Mouse (Mus musculus): ENCODE data around the gene Olfr411.
A peak's percentile ranks its signal among the peaks of the same experiment; 100 is the strongest.

Gene Olfr411

GRCm38 (mm10) chr11:74352550-74352949, at the start of gene Olfr411:
Olfr411 (minus strand) TSS chr11:74352650.
- no peak for DNase-seq

- no peak for DNase-seq
Measured at GRCm38 (mm10) chr11:74402126-74402525, 49.7 kb upstream of the Olfr411 start.

GRCm38 (mm10) chr11:74395583-74395982, 43.1 kb upstream of the Olfr411 start:
- DNase-seq, result no peak

- DNase-seq, result no peak
Measured at GRCm38 (mm10) chr11:74393489-74393888, 41.0 kb upstream of the Olfr411 start.

GRCm38 (mm10) chr11:74392903-74393302, 40.5 kb upstream of the Olfr411 start:
- DNase-seq, result no peak

GRCm38 (mm10) chr11:74391899-74392298, 39.4 kb upstream of the Olfr411 start:
- no peak for DNase-seq

- DNase-seq, result no peak
Measured at GRCm38 (mm10) chr11:74387203-74387602, 34.8 kb upstream of the Olfr411 start.

GRCm38 (mm10) chr11:74385674-74386073, 33.2 kb upstream of the Olfr411 start:
- no peak for DNase-seq

- DNase-seq, result no peak
Measured at GRCm38 (mm10) chr11:74379166-74379873, 26.9 kb upstream of the Olfr411 start.

GRCm38 (mm10) chr11:74376847-74377246, 24.4 kb upstream of the Olfr411 start:
- DNase-seq, result no peak

- peak in 1 of 2 experiments; percentile 61 for DNase-seq
Measured at GRCm38 (mm10) chr11:74371393-74372100, 19.1 kb upstream of the Olfr411 start.

- DNase-seq, result no peak
Measured at GRCm38 (mm10) chr11:74361769-74362168, 9.3 kb upstream of the Olfr411 start, which contains the start of gene Olfr412. Olfr412 (plus strand) TSS chr11:74362069.

- no peak for DNase-seq
Measured at GRCm38 (mm10) chr11:74337931-74338330, 14.5 kb downstream of the Olfr411 start, which contains the start of gene Olfr410. Olfr410 (minus strand) TSS chr11:74338031.

- no peak for DNase-seq
Measured at GRCm38 (mm10) chr11:74328781-74329180, 23.7 kb downstream of the Olfr411 start.

GRCm38 (mm10) chr11:74326044-74326443, 26.4 kb downstream of the Olfr411 start:
- no peak for DNase-seq
